Mouse (Mus musculus): Measurements from ENCODE around the gene Mettl8.

- TF ChIP-seq POLR2A (IDR thresholded peaks at IDR 0.05; ENCODE audit: extremely low read depth, insufficient read depth, low read length) (no peak), CTCF (IDR thresholded peaks at IDR 0.05; ENCODE audit: extremely low read depth, insufficient read depth, low read length) (no peak)
These were observed 27.0 kb upstream of the Mettl8 start for GRCm38 (mm10) chr2:71082416-71082815.
